Mouse (Mus musculus): Measurements from ENCODE around the gene Svep1. TPM values are rescaled to one million over a fixed set of nuclear protein-coding genes. Genes with fewer than 3 reads are reported as not detected.

The Svep1 gene
- polyA plus RNA-seq (2011; ENCODE audit: insufficient read length, low read depth, missing spikeins), result 82.5 and 85.8 TPM in 2 replicates

GRCm38 (mm10) chr4:58206115-58206945 lies at the start of gene Svep1:
Gene Svep1, minus strand, starts transcription at chr4:58206859.
- peak within 1 kb of the TSS; percentile 62 for H3K4me3 ChIP-seq (ENCODE audit: insufficient read depth, low read length)
- peak within 1 kb of the TSS; percentile 74 for H3K27ac ChIP-seq (ENCODE audit: insufficient read depth, low read length)
- TF ChIP-seq CTCF (IDR thresholded peaks at IDR 0.05; ENCODE audit: borderline replicate concordance, insufficient read depth, low read length) (no peak), POLR2A (IDR thresholded peaks at IDR 0.05; ENCODE audit: low read depth, low read length) (peak; percentile 64)
- H3K4me1 ChIP-seq (ENCODE audit: control insufficient read depth, insufficient read depth, low read length), result peaks cover 2% of the 10 kb centered on the region; the same call in 1 of the 2 replicates

GRCm38 (mm10) chr4:58253410-58253809 lies 46.8 kb upstream of the Svep1 start:
- TF ChIP-seq POLR2A (IDR thresholded peaks at IDR 0.05; ENCODE audit: low read depth, low read length) (no peak), CTCF (IDR thresholded peaks at IDR 0.05; ENCODE audit: borderline replicate concordance, insufficient read depth, low read length) (no peak)
- Histone ChIP-seq H3K4me1 (ENCODE audit: control insufficient read depth, insufficient read depth, low read length) (no peaks in the 10 kb centered on the region), H3K27ac (ENCODE audit: insufficient read depth, low read length) (no peak overlapping the region), H3K4me3 (ENCODE audit: insufficient read depth, low read length) (no peak overlapping the region)

DNA sequence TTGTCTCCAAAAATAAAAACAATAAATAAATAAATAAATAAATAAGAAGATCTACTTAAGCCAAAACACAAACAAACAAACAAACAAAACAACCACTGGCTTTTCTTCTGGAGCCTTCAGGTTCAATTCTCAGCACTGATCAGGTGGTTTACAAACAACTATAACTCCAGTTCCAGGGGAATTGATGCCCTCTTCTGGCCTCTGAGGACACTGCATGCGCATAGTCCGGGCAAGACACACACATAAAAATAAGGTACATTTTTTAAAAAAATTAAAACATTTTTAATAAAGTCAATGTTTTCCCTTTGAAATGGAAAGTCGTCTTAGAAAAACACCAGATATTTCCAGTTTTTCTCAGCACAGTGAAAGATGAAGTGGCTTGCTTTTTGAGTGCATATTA lies 45.7 kb upstream of the Svep1 start:
- TF ChIP-seq POLR2A (IDR thresholded peaks at IDR 0.05; ENCODE audit: low read depth, low read length) (no peak), CTCF (IDR thresholded peaks at IDR 0.05; ENCODE audit: borderline replicate concordance, insufficient read depth, low read length) (peak; percentile 12; the same call in 1 of the 2 replicates)
- no peaks in the 10 kb centered on the region for H3K4me1 ChIP-seq (ENCODE audit: control insufficient read depth, insufficient read depth, low read length)
- no peak overlapping the region for H3K27ac ChIP-seq (ENCODE audit: insufficient read depth, low read length)
- no peak overlapping the region for H3K4me3 ChIP-seq (ENCODE audit: insufficient read depth, low read length)

DNA sequence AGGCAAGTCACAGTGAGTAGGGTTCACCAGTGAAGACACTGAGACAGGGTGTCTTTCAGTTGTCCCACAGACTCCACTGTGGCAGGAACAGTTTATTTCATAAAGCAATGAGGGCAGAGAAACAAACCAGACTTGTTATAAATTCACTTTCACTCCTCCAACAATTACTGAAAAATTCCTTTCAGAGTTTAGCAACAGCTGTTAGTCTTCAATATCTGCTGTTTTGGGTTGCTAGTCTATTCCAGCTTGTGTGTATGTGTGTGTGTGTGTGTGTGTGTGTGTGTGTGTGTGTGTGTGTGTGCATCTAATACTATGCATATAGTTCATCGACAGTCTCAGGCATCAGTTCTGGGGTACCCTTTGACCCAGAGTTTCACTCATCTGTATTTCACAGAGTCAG lies 38.9 kb upstream of the Svep1 start:
- H3K27ac ChIP-seq (ENCODE audit: insufficient read depth, low read length), result no peak overlapping the region
- no peaks in the 10 kb centered on the region for H3K4me1 ChIP-seq (ENCODE audit: control insufficient read depth, insufficient read depth, low read length)
- no peak for TF ChIP-seq POLR2A (IDR thresholded peaks at IDR 0.05; ENCODE audit: low read depth, low read length)
- TF ChIP-seq CTCF (IDR thresholded peaks at IDR 0.05; ENCODE audit: borderline replicate concordance, insufficient read depth, low read length), result no peak
- no peak overlapping the region for H3K4me3 ChIP-seq (ENCODE audit: insufficient read depth, low read length)

DNA sequence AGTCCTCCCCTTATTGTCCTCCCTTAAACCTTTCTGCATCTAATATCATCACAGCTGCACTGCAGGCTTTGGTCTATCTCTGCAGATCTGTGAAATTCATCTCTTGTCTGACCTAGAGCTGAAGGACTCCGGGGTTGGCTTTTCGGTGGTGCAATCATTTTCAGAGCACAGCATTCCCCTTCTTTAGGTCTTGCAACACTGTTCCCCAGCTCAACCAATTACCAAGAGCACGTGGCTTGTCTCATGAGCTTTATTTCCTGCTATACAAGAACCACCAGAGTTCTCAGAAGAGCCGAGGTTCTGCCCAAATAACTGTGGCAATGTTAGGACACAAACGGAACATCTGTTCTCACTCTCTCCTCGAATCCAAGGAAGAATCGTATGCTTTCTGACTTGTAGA lies 33.8 kb upstream of the Svep1 start:
- Histone ChIP-seq H3K4me1 (ENCODE audit: control insufficient read depth, insufficient read depth, low read length) (no peaks in the 10 kb centered on the region), H3K4me3 (ENCODE audit: insufficient read depth, low read length) (no peak overlapping the region), H3K27ac (ENCODE audit: insufficient read depth, low read length) (no peak overlapping the region)
- TF ChIP-seq POLR2A (IDR thresholded peaks at IDR 0.05; ENCODE audit: low read depth, low read length), result no peak
- TF ChIP-seq CTCF (IDR thresholded peaks at IDR 0.05; ENCODE audit: borderline replicate concordance, insufficient read depth, low read length), result no peak

GRCm38 (mm10) chr4:58235828-58236227 lies 29.2 kb upstream of the Svep1 start:
- Histone ChIP-seq H3K4me1 (ENCODE audit: control insufficient read depth, insufficient read depth, low read length) (no peaks in the 10 kb centered on the region), H3K4me3 (ENCODE audit: insufficient read depth, low read length) (no peak overlapping the region), H3K27ac (ENCODE audit: insufficient read depth, low read length) (no peak overlapping the region)
- TF ChIP-seq CTCF (IDR thresholded peaks at IDR 0.05; ENCODE audit: borderline replicate concordance, insufficient read depth, low read length), result no peak
- TF ChIP-seq POLR2A (IDR thresholded peaks at IDR 0.05; ENCODE audit: low read depth, low read length), result no peak

GRCm38 (mm10) chr4:58223499-58223898 lies 16.8 kb upstream of the Svep1 start:
- no peak for TF ChIP-seq CTCF (IDR thresholded peaks at IDR 0.05; ENCODE audit: borderline replicate concordance, insufficient read depth, low read length)
- no peak for TF ChIP-seq POLR2A (IDR thresholded peaks at IDR 0.05; ENCODE audit: low read depth, low read length)
- Histone ChIP-seq H3K27ac (ENCODE audit: insufficient read depth, low read length) (no peak overlapping the region), H3K4me1 (ENCODE audit: control insufficient read depth, insufficient read depth, low read length) (no peaks in the 10 kb centered on the region), H3K4me3 (ENCODE audit: insufficient read depth, low read length) (no peak overlapping the region)

GRCm38 (mm10) chr4:58211374-58211773 lies 4.7 kb upstream of the Svep1 start:
- H3K4me1 ChIP-seq (ENCODE audit: control insufficient read depth, insufficient read depth, low read length), result peaks cover 5% of the 10 kb centered on the region; the same call in 1 of the 2 replicates
- TF ChIP-seq POLR2A (IDR thresholded peaks at IDR 0.05; ENCODE audit: low read depth, low read length) (no peak), CTCF (IDR thresholded peaks at IDR 0.05; ENCODE audit: borderline replicate concordance, insufficient read depth, low read length) (no peak)
- no peak overlapping the region for H3K4me3 ChIP-seq (ENCODE audit: insufficient read depth, low read length)
- no peak overlapping the region for H3K27ac ChIP-seq (ENCODE audit: insufficient read depth, low read length)

DNA sequence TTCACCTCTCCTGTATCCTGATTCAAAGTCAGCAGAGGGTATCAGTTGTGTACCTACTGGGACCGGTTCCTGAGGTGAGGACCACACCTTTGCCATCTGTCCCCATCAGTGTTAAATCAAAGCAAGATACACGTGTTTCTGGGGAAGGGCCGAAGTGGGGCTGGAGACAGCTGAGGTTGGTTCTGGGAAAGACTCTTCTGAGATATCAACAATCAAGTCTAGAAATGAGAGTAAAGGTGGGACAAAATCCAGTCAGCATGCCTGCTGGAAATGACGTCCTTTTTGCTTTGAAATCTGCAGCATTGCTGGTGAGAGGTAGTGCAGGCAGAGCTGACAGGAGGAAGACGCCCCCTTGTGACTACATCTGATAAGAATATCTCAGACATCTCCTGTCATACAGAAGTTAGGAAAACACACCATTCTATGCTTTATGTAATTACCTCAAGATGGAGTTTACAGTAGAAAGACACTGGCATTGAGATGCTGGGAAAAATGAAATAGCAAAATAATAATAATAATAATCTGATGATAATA lies 4.0 kb upstream of the Svep1 start:
- Histone ChIP-seq H3K27ac (ENCODE audit: insufficient read depth, low read length) (no peak overlapping the region), H3K4me3 (ENCODE audit: insufficient read depth, low read length) (no peak overlapping the region), H3K4me1 (ENCODE audit: control insufficient read depth, insufficient read depth, low read length) (peaks cover 5% of the 10 kb centered on the region; the same call in 1 of the 2 replicates)
- TF ChIP-seq CTCF (IDR thresholded peaks at IDR 0.05; ENCODE audit: borderline replicate concordance, insufficient read depth, low read length) (0 out of 2 replicates have a peak, but pooled peaks have one; percentile 24), POLR2A (IDR thresholded peaks at IDR 0.05; ENCODE audit: low read depth, low read length) (no peak)

- Histone ChIP-seq H3K4me1 (ENCODE audit: control insufficient read depth, insufficient read depth, low read length) (peaks cover 2% of the 10 kb centered on the region; the same call in 1 of the 2 replicates), H3K27ac (ENCODE audit: insufficient read depth, low read length) (peak overlapping the region; percentile 74), H3K4me3 (ENCODE audit: insufficient read depth, low read length) (peak overlapping the region; percentile 62)
- no peak for TF ChIP-seq CTCF (IDR thresholded peaks at IDR 0.05; ENCODE audit: borderline replicate concordance, insufficient read depth, low read length)
- peak; percentile 33; the same call in 1 of the 2 replicates for TF ChIP-seq POLR2A (IDR thresholded peaks at IDR 0.05; ENCODE audit: low read depth, low read length)
Measured at GRCm38 (mm10) chr4:58205750-58206114, 927 bp downstream of the Svep1 start.
